12 mouse cellular contexts compared by ENCODE assay signal in genomic region chr1:84218605-84219004, GRCm38 (mm10).
DNase-seq lines count a peak whose midpoint lies in the region; ATAC-seq lines count a peak whose summit lies in the region.
"Had no signal": no experiment of that assay in that cellular context is flagged by ENCODE, and none has a peak within 500 bp of the region (broad histone marks: within the 10 kb centered on the region; RNA-seq: fewer than 3 reads in every experiment).

No protein-coding gene starts in this region.

- peak; percentile 53; the same call in 1 of the 2 replicates for ATAC-seq in liver, embryonic 16.5 days (ENCODE audit: low read depth)
- no peak; the same call in 1 of the 2 replicates for ATAC-seq in liver, embryonic 11.5 days (replicated peaks; ENCODE audit: low FRiP score)
- ATAC-seq in hindbrain, embryonic 11.5 days (ENCODE audit: low FRiP score): no peak
- ATAC-seq: Patski had no signal

- H3K4me1 ChIP-seq in liver, embryonic 16.5 days (ENCODE audit: control insufficient read depth, low read depth, low read length): no peaks in the 10 kb centered on the region; the same call in 1 of the 2 replicates
- H3K4me1 ChIP-seq in liver, embryonic 11.5 days (replicated peaks; ENCODE audit: control insufficient read depth, insufficient read depth, low read length): peaks cover 8% of the 10 kb centered on the region
- H3K4me1 ChIP-seq in hindbrain, embryonic 11.5 days (replicated peaks; ENCODE audit: control insufficient read depth, insufficient read depth, low read length): no peaks in the 10 kb centered on the region
- H3K4me1 ChIP-seq: limb, embryonic 12.5 days had no signal

- H3K36me3 ChIP-seq in liver, embryonic 16.5 days (ENCODE audit: control insufficient read depth, insufficient read depth): no peaks in the 10 kb centered on the region
- no peaks in the 10 kb centered on the region for H3K36me3 ChIP-seq in liver, embryonic 11.5 days (ENCODE audit: control insufficient read depth, insufficient read depth, low read length)
- H3K36me3 ChIP-seq in hindbrain, embryonic 11.5 days (ENCODE audit: control insufficient read depth, insufficient read depth, low read length): no peaks in the 10 kb centered on the region
- H3K36me3 ChIP-seq: limb, embryonic 12.5 days had no signal

- no peaks in the 10 kb centered on the region for H3K9me3 ChIP-seq in liver, embryonic 16.5 days (replicated peaks; ENCODE audit: control insufficient read depth, low read length)
- no peaks in the 10 kb centered on the region for H3K9me3 ChIP-seq in liver, embryonic 11.5 days (ENCODE audit: control insufficient read depth, low read length)
- no peaks in the 10 kb centered on the region for H3K9me3 ChIP-seq in hindbrain, embryonic 11.5 days (ENCODE audit: control insufficient read depth, low read length)
- H3K9me3 ChIP-seq: limb, embryonic 12.5 days had no signal

- H3K27me3 ChIP-seq in liver, embryonic 16.5 days (ENCODE audit: control insufficient read depth, insufficient read depth, low read depth, low read length): no peaks in the 10 kb centered on the region
- no peaks in the 10 kb centered on the region for H3K27me3 ChIP-seq in liver, embryonic 11.5 days (replicated peaks; ENCODE audit: control insufficient read depth, insufficient read depth, low read length)
- H3K27me3 ChIP-seq in hindbrain, embryonic 11.5 days (ENCODE audit: control insufficient read depth, insufficient read depth, low read length): no peaks in the 10 kb centered on the region
- H3K27me3 ChIP-seq: limb, embryonic 12.5 days; Patski had no signal

- H3K9ac ChIP-seq in liver, embryonic 16.5 days (ENCODE audit: low read depth, low read length): no peak overlapping the region
- no peak overlapping the region for H3K9ac ChIP-seq in liver, embryonic 11.5 days (ENCODE audit: low read depth, low read length)
- H3K9ac ChIP-seq in hindbrain, embryonic 11.5 days (ENCODE audit: low read depth, low read length): no peak overlapping the region
- H3K9ac ChIP-seq: limb, embryonic 12.5 days had no signal

- no peak overlapping the region for H3K4me3 ChIP-seq in liver, embryonic 16.5 days (ENCODE audit: low read depth, low read length)
- no peak overlapping the region for H3K4me3 ChIP-seq in liver, embryonic 11.5 days (ENCODE audit: low read depth, low read length)
- H3K4me3 ChIP-seq in hindbrain, embryonic 11.5 days (ENCODE audit: low read depth, low read length): no peak overlapping the region
- H3K4me3 ChIP-seq: erythroblast, embryonic 14.5 days; limb, embryonic 12.5 days had no signal

- WGBS in liver, embryonic 16.5 days (ENCODE audit: insufficient replicate concordance): 37% methylated on average over 7 of the region's 7 CpGs
- 47% methylated on average over 7 of the region's 7 CpGs for whole genome bisulfite sequencing in liver, embryonic 11.5 days
- 74% methylated on average over 7 of the region's 7 CpGs for WGBS in hindbrain, embryonic 11.5 days

- DNase-seq in liver, embryonic 11.5 days (ENCODE audit: low spot score): no peak
- peak; percentile 7 for DNase-seq in gastrocnemius, postnatal 10 days
- peak; percentile 36 to 55 for DNase-seq in kidney, postnatal 25 days
- DNase-seq in right cerebral cortex, postnatal 25 days: peak; percentile 13
- no peak for DNase-seq in hindbrain, embryonic 11.5 days (ENCODE audit: low spot score)
- DNase-seq in retina, postnatal 1 day: no peak
- no peak for DNase-seq in cerebellum, postnatal 36 days
- DNase-seq: thymus, adult 18-20 months had no signal

- H3K27ac ChIP-seq in liver, embryonic 16.5 days (ENCODE audit: low read length): no peak overlapping the region
- H3K27ac ChIP-seq in liver, embryonic 11.5 days (ENCODE audit: low read depth, low read length): no peak overlapping the region
- H3K27ac ChIP-seq in hindbrain, embryonic 11.5 days (ENCODE audit: low read depth, low read length): no peak overlapping the region
- H3K27ac ChIP-seq: limb, embryonic 12.5 days had no signal

- no peak overlapping the region for H3K4me2 ChIP-seq in liver, embryonic 16.5 days (ENCODE audit: low read depth, low read length)
- H3K4me2 ChIP-seq in liver, embryonic 11.5 days: no peak overlapping the region
- H3K4me2 ChIP-seq in hindbrain, embryonic 11.5 days (replicated peaks; ENCODE audit: low read depth, low read length): no peak overlapping the region
- H3K4me2 ChIP-seq: limb, embryonic 12.5 days had no signal

Comparison
In these comparisons a context has a peak if more than half of its experiments do, and no peak if none do; other contexts are left out.
1. DNase-seq: peak in gastrocnemius, postnatal 10 days (single experiment), kidney, postnatal 25 days (2 of 2) and right cerebral cortex, postnatal 25 days (single experiment); none in liver, embryonic 11.5 days (single experiment), hindbrain, embryonic 11.5 days (single experiment), retina, postnatal 1 day (single experiment) and cerebellum, postnatal 36 days (0 of 2).